Mouse (Mus musculus): Measurements from ENCODE around the gene Mnt.

- TF ChIP-seq POLR2A (IDR thresholded peaks at IDR 0.05; ENCODE audit: control insufficient read depth, extremely low read depth, insufficient read depth, low read length, poor library complexity) (no peak), CTCF (IDR thresholded peaks at IDR 0.05; ENCODE audit: borderline replicate concordance, control insufficient read depth, extremely low read depth, insufficient read depth, low read length, poor library complexity) (no peak)
Observed at GRCm38 (mm10) chr11:74808251-74808853, 22.4 kb upstream of the Mnt start.
